Mouse (Mus musculus): ENCODE measurements around the gene Ruvbl1.

- no peak for TF ChIP-seq CTCF (IDR thresholded peaks at IDR 0.05; ENCODE audit: extremely low read depth, insufficient read depth, low read length)
- TF ChIP-seq POLR2A (IDR thresholded peaks at IDR 0.05; ENCODE audit: extremely low read depth, insufficient read depth, low read length) = no peak
These were observed 58.2 kb downstream of the Ruvbl1 start for GRCm38 (mm10) chr6:88523451-88523850.
